Mouse (Mus musculus) embryonic facial prominence, embryonic 11.5 days (tissue): ENCODE measurements around the gene A430005L14Rik. TPM values are rescaled to one million over a fixed set of nuclear protein-coding genes. Genes with fewer than 3 reads are reported as not detected.

Experiments used
- ATAC-seq: fragments of 200-750 bp; cut with Nextera tagmentation; replicated peaks from 2 replicates; pipeline ENCODE4 v1.8.0; 2017; ENCODE audit warnings: low read depth; ENCODE audit not compliant: insufficient number of reproducible peaks, low FRiP score, low TSS enrichment
- DNase-seq: peaks from one replicate; pipeline ENCODE4 v3.0.0-alpha.2; 2015; ENCODE audit warnings: low spot score
- H3K27ac ChIP-seq: fragments of 300-500 bp; sonication (generic); replicated peaks from 2 replicates; pipeline ENCODE4 v1.5.1; 2014; ENCODE audit warnings: mild to moderate bottlenecking, low read depth, low read length, control low read depth
- H3K27me3 ChIP-seq: fragments of 300-500 bp; sonication (generic); 2 replicates; pipeline ENCODE4 v1.6.1; 2014; ENCODE audit warnings: mild to moderate bottlenecking, low read length, moderate library complexity, mixed read lengths; ENCODE audit not compliant: control insufficient read depth, insufficient read depth
- H3K36me3 ChIP-seq: fragments of 300-500 bp; sonication (generic); replicated peaks from 2 replicates; pipeline ENCODE4 v1.6.1; 2014; ENCODE audit warnings: low read depth, mild to moderate bottlenecking, low read length, moderate library complexity, mixed read lengths; ENCODE audit not compliant: control insufficient read depth, insufficient read depth
- H3K4me1 ChIP-seq: fragments of 300-500 bp; sonication (generic); 2 replicates; pipeline ENCODE4 v1.6.1; 2014; ENCODE audit warnings: low read length, mixed read lengths; ENCODE audit not compliant: control insufficient read depth, insufficient read depth
- H3K4me2 ChIP-seq: fragments of 300-500 bp; sonication (generic); 2 replicates; pipeline ENCODE4 v1.6.1; 2014; ENCODE audit warnings: low read depth, mild to moderate bottlenecking, control low read depth, low read length, moderate library complexity
- H3K4me3 ChIP-seq: fragments of 300-500 bp; sonication (generic); 2 replicates; pipeline ENCODE4 v1.5.1; 2014; ENCODE audit warnings: low read depth, low read length, control low read depth
- H3K9ac ChIP-seq: fragments of 300-500 bp; sonication (generic); replicated peaks from 2 replicates; pipeline ENCODE4 v1.6.1; 2014; ENCODE audit warnings: mild to moderate bottlenecking, control low read depth, low read length
- H3K9me3 ChIP-seq: fragments of 300-500 bp; sonication (generic); replicated peaks from 2 replicates; pipeline ENCODE4 v1.6.1; 2016; ENCODE audit warnings: mild to moderate bottlenecking, low read length, inconsistent platforms, mixed read lengths; ENCODE audit not compliant: control insufficient read depth
- WGBS: fragments of 180-500 bp; shearing (Covaris S2); extraction: QIAGEN DNeasy Blood & Tissue Kit; methylation state at CpG from one replicate; pipeline ENCODE4 v1.1.7; 2014; 5-methylcytosine and 5-hydroxymethylcytosine counted together
- polyA plus RNA-seq: library from polyadenylated mRNA; unstranded; fragments of >200 nt; fragmentation: Nextera tagmentation; extraction: Ambion mirVana; gene quantifications from 2 replicates; pipeline ENCODE4 v1.2.1, GENCODE M21; 2014

Gene A430005L14Rik
- polyA plus RNA-seq, 1 experiment from 2014 or later: 107 TPM

DNA sequence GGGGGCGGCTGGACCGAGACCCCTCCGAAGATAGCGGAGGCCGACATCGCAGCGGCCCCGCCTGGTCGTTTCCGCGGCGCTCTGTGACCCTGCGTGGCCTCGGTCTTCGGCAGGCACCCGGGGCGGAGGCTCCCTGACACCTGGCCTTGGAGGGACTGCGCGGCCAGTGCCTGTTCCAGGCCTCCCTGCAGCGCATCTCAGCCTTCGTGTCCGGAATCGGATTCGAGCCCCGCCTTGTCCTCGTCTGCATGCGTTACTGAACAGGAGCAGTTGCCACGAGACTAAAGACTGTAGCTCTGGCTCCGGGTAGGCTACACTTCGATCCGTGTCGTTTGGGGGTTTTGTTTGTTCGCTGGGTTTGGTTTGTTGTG is 18.2 kb downstream of the A430005L14Rik start:
- Histone ChIP-seq H3K9ac (peak overlapping the region; percentile 90), H3K4me2 (peak overlapping the region; percentile 67), H3K27ac (no peak overlapping the region), H3K4me3 (peak overlapping the region; percentile 94), H3K4me1 (no peaks in the 10 kb centered on the region; the same call in 1 of the 2 replicates), H3K27me3 (no peaks in the 10 kb centered on the region), H3K36me3 (no peaks in the 10 kb centered on the region; the same call in none of the 2 replicates), H3K9me3 (no peaks in the 10 kb centered on the region)
- DNase-seq (peak; percentile 14), ATAC-seq (peak; percentile 47)
- under 1% methylated on average over 33 of the region's 33 CpGs for WGBS

DNA sequence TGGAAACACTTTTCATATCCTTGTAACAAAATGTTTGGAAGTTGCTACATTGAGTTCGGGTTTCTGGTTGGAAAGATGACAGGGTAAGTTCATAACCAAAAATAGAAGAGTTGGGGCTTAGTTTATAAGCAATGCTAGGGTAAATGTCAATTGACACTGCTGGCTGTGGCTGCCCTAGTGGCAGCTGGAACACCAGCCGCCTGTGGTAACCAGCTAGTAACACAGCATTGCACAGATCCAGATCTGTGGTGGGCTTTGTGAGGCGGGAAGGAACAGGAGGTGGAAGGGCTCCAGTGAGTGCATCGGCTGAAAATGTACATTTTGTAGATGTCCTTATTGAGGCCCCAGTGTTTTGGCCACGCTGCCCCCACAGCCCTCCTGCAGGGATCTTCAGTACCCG is 18.7 kb downstream of the A430005L14Rik start:
- H3K9me3 ChIP-seq: no peaks in the 10 kb centered on the region
- no peaks in the 10 kb centered on the region for H3K27me3 ChIP-seq
- peak overlapping the region; percentile 32; the same call in 1 of the 2 replicates for H3K9ac ChIP-seq
- peak overlapping the region; percentile 94 for H3K4me3 ChIP-seq
- H3K36me3 ChIP-seq: no peaks in the 10 kb centered on the region; the same call in none of the 2 replicates
- 40% methylated on average over 6 of the region's 6 CpGs for WGBS
- H3K27ac ChIP-seq: no peak overlapping the region
- peak overlapping the region; percentile 67 for H3K4me2 ChIP-seq
- no peak for DNase-seq
- H3K4me1 ChIP-seq: no peaks in the 10 kb centered on the region; the same call in 1 of the 2 replicates
- ATAC-seq: no peak

DNA sequence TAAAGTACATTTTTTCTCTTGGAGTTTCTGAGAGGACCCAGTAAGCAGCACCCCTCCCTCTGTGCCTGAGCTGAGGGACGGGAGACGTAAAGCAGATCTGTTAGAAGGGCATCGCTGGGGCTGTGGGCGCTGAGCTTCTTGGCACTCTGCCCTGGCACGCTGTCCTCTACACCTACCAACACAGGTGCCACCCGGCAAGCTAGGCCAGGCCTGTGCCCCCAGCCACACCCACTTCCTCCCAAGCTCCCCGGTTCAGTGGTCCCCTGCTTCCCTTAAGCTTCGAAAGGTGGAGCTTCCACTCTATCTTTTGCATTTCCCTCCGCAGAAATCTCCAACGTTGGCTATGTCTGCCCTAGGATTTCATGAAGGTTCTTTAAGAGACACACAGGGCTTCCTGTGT is 22.2 kb downstream of the A430005L14Rik start:
- H3K9ac ChIP-seq: no peak overlapping the region
- no peak for ATAC-seq
- H3K27ac ChIP-seq: no peak overlapping the region
- no peak overlapping the region for H3K4me3 ChIP-seq
- H3K4me2 ChIP-seq: no peak overlapping the region
- H3K4me1 ChIP-seq: no peaks in the 10 kb centered on the region; the same call in 1 of the 2 replicates
- H3K27me3 ChIP-seq: no peaks in the 10 kb centered on the region
- H3K9me3 ChIP-seq: no peaks in the 10 kb centered on the region
- no peak for DNase-seq
- WGBS: 91% methylated on average over 10 of the region's 10 CpGs
- H3K36me3 ChIP-seq: peaks cover 4% of the 10 kb centered on the region; the same call in 1 of the 2 replicates

DNA sequence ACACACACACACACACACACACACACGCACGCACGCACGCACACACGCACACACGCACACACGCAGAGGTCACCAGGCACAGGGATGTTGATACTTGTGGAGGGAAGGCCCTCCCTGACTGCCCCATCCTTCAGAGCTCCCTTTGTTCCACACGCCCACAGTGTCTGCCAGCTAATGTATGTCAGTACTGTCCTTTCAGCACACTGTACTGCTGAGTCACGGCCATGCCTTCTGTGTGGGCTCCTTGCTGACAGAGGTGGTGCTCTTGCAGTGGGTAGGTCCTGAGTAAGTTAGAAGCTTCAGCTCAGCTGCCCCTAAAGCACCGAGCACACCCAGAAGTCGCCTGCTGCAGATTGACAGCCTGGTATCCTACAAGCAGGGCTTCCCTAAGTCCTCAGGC is 23.4 kb downstream of the A430005L14Rik start:
- 91% methylated on average over 11 of the region's 11 CpGs for WGBS
- Histone ChIP-seq H3K9ac (no peak overlapping the region), H3K36me3 (peaks cover 7% of the 10 kb centered on the region), H3K4me2 (no peak overlapping the region), H3K27ac (no peak overlapping the region), H3K27me3 (no peaks in the 10 kb centered on the region), H3K4me1 (no peaks in the 10 kb centered on the region; the same call in 1 of the 2 replicates), H3K4me3 (no peak overlapping the region), H3K9me3 (no peaks in the 10 kb centered on the region)
- DNase-seq: no peak
- no peak for ATAC-seq

DNA sequence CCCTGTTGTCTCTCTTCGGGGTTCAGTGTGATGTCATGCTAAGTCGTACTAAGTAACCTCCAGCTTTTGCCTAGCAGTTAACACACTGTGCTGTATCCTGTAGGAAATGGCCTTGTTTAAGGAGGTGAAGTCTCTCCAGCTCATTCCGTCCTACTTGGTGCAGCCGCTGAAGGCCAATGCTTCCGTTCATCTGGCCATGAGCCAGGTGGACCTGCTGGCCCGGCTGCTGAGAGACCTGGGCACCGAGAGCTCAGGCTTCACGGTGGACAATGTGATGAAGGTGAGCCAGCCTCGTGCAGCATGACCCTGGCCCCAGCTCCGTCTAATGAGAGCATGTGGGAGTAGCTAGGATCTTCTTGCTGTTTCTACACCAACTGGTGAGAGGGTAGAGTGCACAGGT is 35.7 kb downstream of the A430005L14Rik start:
- no peak overlapping the region for H3K4me3 ChIP-seq
- WGBS: 87% methylated on average over 10 of the region's 10 CpGs
- ATAC-seq (no peak), DNase-seq (no peak)
- H3K9ac ChIP-seq: no peak overlapping the region
- no peak overlapping the region for H3K27ac ChIP-seq
- H3K4me2 ChIP-seq: no peak overlapping the region
- no peaks in the 10 kb centered on the region for H3K27me3 ChIP-seq
- H3K4me1 ChIP-seq: no peaks in the 10 kb centered on the region
- no peaks in the 10 kb centered on the region for H3K9me3 ChIP-seq
- peaks cover 3% of the 10 kb centered on the region for H3K36me3 ChIP-seq

DNA sequence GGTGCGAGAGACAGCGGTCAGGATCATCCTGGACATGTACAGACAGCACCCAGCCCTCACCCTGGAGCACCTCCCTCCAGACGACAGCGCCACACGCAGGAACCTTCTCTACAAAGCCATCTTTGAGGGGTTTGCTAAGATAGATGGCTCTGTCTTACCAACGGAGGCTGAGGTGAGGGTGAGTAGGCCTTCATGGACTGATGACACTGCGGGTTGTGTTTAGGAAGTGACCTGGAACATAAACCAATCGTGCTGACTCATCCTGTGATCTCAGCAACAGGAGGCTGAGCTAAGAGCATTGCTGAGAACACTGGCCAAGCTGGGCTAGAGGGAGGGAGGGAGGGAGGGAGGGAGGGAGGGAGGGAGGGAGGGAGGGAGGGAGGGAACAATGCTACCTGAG is 36.5 kb downstream of the A430005L14Rik start:
- Histone ChIP-seq H3K27ac (no peak overlapping the region), H3K27me3 (no peaks in the 10 kb centered on the region), H3K36me3 (peaks cover 3% of the 10 kb centered on the region), H3K4me1 (no peaks in the 10 kb centered on the region), H3K9ac (no peak overlapping the region), H3K4me3 (no peak overlapping the region), H3K9me3 (no peaks in the 10 kb centered on the region), H3K4me2 (no peak overlapping the region)
- ATAC-seq (no peak), DNase-seq (no peak)
- WGBS: 90% methylated on average over 8 of the region's 8 CpGs

DNA sequence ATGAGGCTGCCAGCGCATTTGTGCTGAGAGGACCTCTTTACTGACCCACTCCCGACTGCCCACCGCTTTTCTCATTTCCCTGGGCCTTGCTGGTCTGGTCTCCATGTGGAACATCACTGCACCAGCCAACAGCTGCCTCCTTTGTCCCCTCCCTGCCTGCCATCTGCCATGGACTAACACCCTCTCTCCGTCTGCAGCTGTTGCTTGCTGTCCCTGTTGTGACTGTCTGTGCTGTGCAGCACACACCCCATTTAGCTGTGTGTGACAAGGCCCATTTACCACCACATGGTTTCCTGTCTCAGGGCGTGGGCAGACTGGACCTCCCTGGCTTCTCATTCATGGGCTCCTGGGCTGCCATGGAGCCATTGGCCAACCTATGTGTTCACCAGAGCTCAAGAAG is 48.5 kb downstream of the A430005L14Rik start:
- H3K36me3 ChIP-seq: no peaks in the 10 kb centered on the region
- no peaks in the 10 kb centered on the region for H3K4me1 ChIP-seq
- ATAC-seq (no peak), DNase-seq (no peak)
- WGBS: 90% methylated on average over 5 of the region's 5 CpGs
- no peak overlapping the region for H3K9ac ChIP-seq
- H3K4me2 ChIP-seq: no peak overlapping the region
- no peak overlapping the region for H3K27ac ChIP-seq
- H3K27me3 ChIP-seq: no peaks in the 10 kb centered on the region
- no peaks in the 10 kb centered on the region for H3K9me3 ChIP-seq
- H3K4me3 ChIP-seq: no peak overlapping the region

DNA sequence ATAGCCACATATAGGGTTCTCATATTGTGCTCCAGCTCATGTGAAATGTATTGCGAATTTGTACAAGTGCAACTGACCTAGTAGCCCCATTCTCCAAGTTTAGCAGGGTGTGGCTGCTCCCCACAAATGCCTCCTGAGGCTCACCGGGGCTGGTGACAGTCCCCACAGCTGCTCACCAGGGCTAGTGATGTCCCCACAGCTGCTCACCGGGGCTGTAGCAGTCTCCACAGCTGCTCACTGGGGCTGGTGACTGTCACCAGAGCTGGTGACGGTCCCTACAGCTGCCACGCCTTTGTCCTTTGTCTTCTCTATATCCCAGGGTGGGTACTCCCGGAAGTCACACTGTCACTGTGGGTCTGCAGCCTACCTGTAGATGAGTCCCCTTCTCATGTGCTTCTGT is 49.2 kb downstream of the A430005L14Rik start:
- H3K27ac ChIP-seq: no peak overlapping the region
- H3K9me3 ChIP-seq: no peaks in the 10 kb centered on the region
- H3K27me3 ChIP-seq: no peaks in the 10 kb centered on the region
- no peak overlapping the region for H3K4me2 ChIP-seq
- no peak overlapping the region for H3K9ac ChIP-seq
- H3K4me3 ChIP-seq: no peak overlapping the region
- DNase-seq (no peak), ATAC-seq (no peak)
- no peaks in the 10 kb centered on the region for H3K4me1 ChIP-seq
- H3K36me3 ChIP-seq: no peaks in the 10 kb centered on the region
- 87% methylated on average over 6 of the region's 6 CpGs for WGBS
